Mouse (Mus musculus): Measurements from ENCODE around the gene Spock2.
"Not testable (repeated sequence)": the region's sequence is repeated elsewhere in the genome, so short reads cannot be mapped to it uniquely, and the experiment has no call there.

- not testable (repeated sequence) for TF ChIP-seq CTCF (IDR thresholded peaks at IDR 0.05; ENCODE audit: borderline replicate concordance, control insufficient read depth, extremely low read depth, insufficient read depth, low read length, poor library complexity); POLR2A (IDR thresholded peaks at IDR 0.05; ENCODE audit: control insufficient read depth, extremely low read depth, insufficient read depth, low read length, poor library complexity)
Observed at GRCm38 (mm10) chr10:60147510-60148047, 41.6 kb downstream of the Spock2 start.
